Mouse (Mus musculus): Measurements from ENCODE around the gene Polr2g.

DNA sequence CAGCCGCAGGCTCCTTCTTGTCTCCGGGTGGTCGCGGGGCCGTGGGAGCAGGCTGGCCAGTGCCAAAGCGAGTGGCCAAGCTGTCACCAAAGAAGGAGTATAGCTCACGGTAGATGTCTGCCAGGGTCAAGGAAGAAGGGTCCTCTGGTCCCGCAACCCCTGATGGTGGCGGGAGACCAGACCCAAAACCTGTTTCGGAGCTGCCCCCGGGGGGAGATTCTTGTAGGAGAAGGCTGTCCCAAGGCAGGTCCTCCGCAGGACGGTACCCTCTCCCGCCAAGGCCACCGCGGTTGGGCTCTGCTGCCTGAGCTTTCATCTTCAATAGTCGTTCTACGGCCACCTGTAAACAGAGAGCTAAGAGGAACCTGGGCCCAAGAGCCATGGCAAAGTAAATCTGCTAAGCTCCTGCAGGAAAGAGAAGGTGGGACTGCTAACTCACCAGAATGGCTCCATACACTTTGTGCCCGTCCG is 23.4 kb downstream of the Polr2g start:
- TF ChIP-seq CTCF (IDR thresholded peaks at IDR 0.05; ENCODE audit: extremely low read depth, insufficient read length, insufficient replicate concordance, low read depth, low read length): no peak
- no peak for TF ChIP-seq POLR2A (IDR thresholded peaks at IDR 0.05; ENCODE audit: low read depth, low read length)
